Mouse (Mus musculus): Measurements from ENCODE around the gene Wnt3a. TPM values are rescaled to one million over a fixed set of nuclear protein-coding genes. Genes with fewer than 3 reads are reported as not detected.
"Not testable (repeated sequence)": the region's sequence is repeated elsewhere in the genome, so short reads cannot be mapped to it uniquely, and the experiment has no call there.

The Wnt3a gene
- polyA plus RNA-seq, 1 experiment from 2014 or later, result not detected

- no peaks in the 10 kb centered on the region for H3K36me3 ChIP-seq (ENCODE audit: control insufficient read depth, insufficient read depth, low read length)
- H3K4me1 ChIP-seq (ENCODE audit: control insufficient read depth, insufficient read depth, low read length), result peaks cover 21% of the 10 kb centered on the region
- H3K4me3 ChIP-seq (ENCODE audit: low read depth, low read length), result no peak overlapping the region
- no peak overlapping the region for H3K9ac ChIP-seq (ENCODE audit: low read depth, low read length)
- no peak for ATAC-seq (replicated peaks; ENCODE audit: insufficient number of reproducible peaks, low FRiP score, low TSS enrichment)
- 43% methylated on average over 22 of the region's 22 CpGs for WGBS (ENCODE audit: insufficient replicate concordance)
- H3K27ac ChIP-seq (ENCODE audit: low read depth, low read length), result no peak overlapping the region
- no peak overlapping the region for H3K4me2 ChIP-seq
- H3K27me3 ChIP-seq (ENCODE audit: control insufficient read depth, insufficient read depth, low read length), result peaks cover 69% of the 10 kb centered on the region
- no peaks in the 10 kb centered on the region for H3K9me3 ChIP-seq (replicated peaks; ENCODE audit: control insufficient read depth, low read length)
Observed at GRCm38 (mm10) chr11:59305008-59305820, 14.7 kb upstream of the Wnt3a start.

GRCm38 (mm10) chr11:59302700-59303569 lies 12.4 kb upstream of the Wnt3a start:
- 27% methylated on average over 10 of the region's 10 CpGs for WGBS (ENCODE audit: insufficient replicate concordance)
- no peak overlapping the region for H3K4me3 ChIP-seq (ENCODE audit: low read depth, low read length)
- no peak overlapping the region for H3K27ac ChIP-seq (ENCODE audit: low read depth, low read length)
- H3K4me2 ChIP-seq, result no peak overlapping the region
- H3K4me1 ChIP-seq (ENCODE audit: control insufficient read depth, insufficient read depth, low read length), result peaks cover 10% of the 10 kb centered on the region; the same call in 1 of the 2 replicates
- no peaks in the 10 kb centered on the region for H3K36me3 ChIP-seq (ENCODE audit: control insufficient read depth, insufficient read depth, low read length)
- ATAC-seq (replicated peaks; ENCODE audit: insufficient number of reproducible peaks, low FRiP score, low TSS enrichment), result no peak
- H3K9me3 ChIP-seq (replicated peaks; ENCODE audit: control insufficient read depth, low read length), result no peaks in the 10 kb centered on the region
- no peak overlapping the region for H3K9ac ChIP-seq (ENCODE audit: low read depth, low read length)
- peaks cover 70% of the 10 kb centered on the region for H3K27me3 ChIP-seq (ENCODE audit: control insufficient read depth, insufficient read depth, low read length)

GRCm38 (mm10) chr11:59301053-59301452 lies 10.5 kb upstream of the Wnt3a start:
- H3K4me2 ChIP-seq; H3K27ac ChIP-seq (ENCODE audit: low read depth, low read length); H3K9me3 ChIP-seq (replicated peaks; ENCODE audit: control insufficient read depth, low read length); H3K9ac ChIP-seq (ENCODE audit: low read depth, low read length); H3K4me1 ChIP-seq (ENCODE audit: control insufficient read depth, insufficient read depth, low read length); ATAC-seq (replicated peaks; ENCODE audit: insufficient number of reproducible peaks, low FRiP score, low TSS enrichment); H3K36me3 ChIP-seq (ENCODE audit: control insufficient read depth, insufficient read depth, low read length); H3K4me3 ChIP-seq (ENCODE audit: low read depth, low read length): not testable (repeated sequence)
- H3K27me3 ChIP-seq (ENCODE audit: control insufficient read depth, insufficient read depth, low read length), result peaks cover 68% of the 10 kb centered on the region
- WGBS (ENCODE audit: insufficient replicate concordance), result 66% methylated on average over 2 of the region's 2 CpGs

- H3K36me3 ChIP-seq (ENCODE audit: control insufficient read depth, insufficient read depth, low read length), result no peaks in the 10 kb centered on the region
- H3K9me3 ChIP-seq (replicated peaks; ENCODE audit: control insufficient read depth, low read length), result no peaks in the 10 kb centered on the region
- no peak overlapping the region for H3K27ac ChIP-seq (ENCODE audit: low read depth, low read length)
- H3K9ac ChIP-seq (ENCODE audit: low read depth, low read length), result no peak overlapping the region
- WGBS (ENCODE audit: insufficient replicate concordance), result 23% methylated on average over 3 of the region's 3 CpGs
- H3K4me1 ChIP-seq (ENCODE audit: control insufficient read depth, insufficient read depth, low read length), result peaks cover 2% of the 10 kb centered on the region; the same call in 1 of the 2 replicates
- H3K27me3 ChIP-seq (ENCODE audit: control insufficient read depth, insufficient read depth, low read length), result peaks cover 67% of the 10 kb centered on the region
- H3K4me3 ChIP-seq (ENCODE audit: low read depth, low read length), result no peak overlapping the region
- no peak for ATAC-seq (replicated peaks; ENCODE audit: insufficient number of reproducible peaks, low FRiP score, low TSS enrichment)
- no peak overlapping the region for H3K4me2 ChIP-seq
Observed at GRCm38 (mm10) chr11:59300185-59300584, 9.6 kb upstream of the Wnt3a start.

GRCm38 (mm10) chr11:59297941-59298340 lies 7.4 kb upstream of the Wnt3a start:
- Histone ChIP-seq H3K27ac (ENCODE audit: low read depth, low read length) (no peak overlapping the region), H3K4me3 (ENCODE audit: low read depth, low read length) (no peak overlapping the region), H3K4me1 (ENCODE audit: control insufficient read depth, insufficient read depth, low read length) (no peaks in the 10 kb centered on the region), H3K9ac (ENCODE audit: low read depth, low read length) (no peak overlapping the region), H3K9me3 (replicated peaks; ENCODE audit: control insufficient read depth, low read length) (no peaks in the 10 kb centered on the region), H3K27me3 (ENCODE audit: control insufficient read depth, insufficient read depth, low read length) (peaks cover 61% of the 10 kb centered on the region), H3K36me3 (ENCODE audit: control insufficient read depth, insufficient read depth, low read length) (no peaks in the 10 kb centered on the region), H3K4me2 (no peak overlapping the region)
- WGBS (ENCODE audit: insufficient replicate concordance), result 17% methylated on average over 7 of the region's 7 CpGs
- no peak for ATAC-seq (replicated peaks; ENCODE audit: insufficient number of reproducible peaks, low FRiP score, low TSS enrichment)

GRCm38 (mm10) chr11:59293616-59294015 lies 3.1 kb upstream of the Wnt3a start:
- Histone ChIP-seq H3K4me3 (ENCODE audit: low read depth, low read length) (no peak overlapping the region), H3K9ac (ENCODE audit: low read depth, low read length) (no peak overlapping the region), H3K9me3 (replicated peaks; ENCODE audit: control insufficient read depth, low read length) (no peaks in the 10 kb centered on the region), H3K36me3 (ENCODE audit: control insufficient read depth, insufficient read depth, low read length) (no peaks in the 10 kb centered on the region), H3K27me3 (ENCODE audit: control insufficient read depth, insufficient read depth, low read length) (peaks cover 81% of the 10 kb centered on the region), H3K4me1 (ENCODE audit: control insufficient read depth, insufficient read depth, low read length) (no peaks in the 10 kb centered on the region), H3K27ac (ENCODE audit: low read depth, low read length) (no peak overlapping the region), H3K4me2 (no peak overlapping the region)
- WGBS (ENCODE audit: insufficient replicate concordance), result 20% methylated on average over 7 of the region's 7 CpGs
- ATAC-seq (replicated peaks; ENCODE audit: insufficient number of reproducible peaks, low FRiP score, low TSS enrichment), result no peak

GRCm38 (mm10) chr11:59289706-59290105 lies 846 bp downstream of the Wnt3a start:
- peaks cover 90% of the 10 kb centered on the region for H3K27me3 ChIP-seq (ENCODE audit: control insufficient read depth, insufficient read depth, low read length)
- H3K4me1 ChIP-seq (ENCODE audit: control insufficient read depth, insufficient read depth, low read length), result no peaks in the 10 kb centered on the region
- no peaks in the 10 kb centered on the region for H3K36me3 ChIP-seq (ENCODE audit: control insufficient read depth, insufficient read depth, low read length)
- 1% methylated on average over 25 of the region's 25 CpGs for WGBS (ENCODE audit: insufficient replicate concordance)
- no peak overlapping the region for H3K4me3 ChIP-seq (ENCODE audit: low read depth, low read length)
- H3K9me3 ChIP-seq (replicated peaks; ENCODE audit: control insufficient read depth, low read length), result no peaks in the 10 kb centered on the region
- H3K9ac ChIP-seq (ENCODE audit: low read depth, low read length), result no peak overlapping the region
- no peak overlapping the region for H3K27ac ChIP-seq (ENCODE audit: low read depth, low read length)
- H3K4me2 ChIP-seq, result no peak overlapping the region
- ATAC-seq (replicated peaks; ENCODE audit: insufficient number of reproducible peaks, low FRiP score, low TSS enrichment), result no peak

GRCm38 (mm10) chr11:59284146-59284545 lies 6.4 kb downstream of the Wnt3a start:
- no peaks in the 10 kb centered on the region for H3K36me3 ChIP-seq (ENCODE audit: control insufficient read depth, insufficient read depth, low read length)
- no peak overlapping the region for H3K4me3 ChIP-seq (ENCODE audit: low read depth, low read length)
- no peak overlapping the region for H3K9ac ChIP-seq (ENCODE audit: low read depth, low read length)
- H3K4me1 ChIP-seq (ENCODE audit: control insufficient read depth, insufficient read depth, low read length), result no peaks in the 10 kb centered on the region
- H3K27me3 ChIP-seq (ENCODE audit: control insufficient read depth, insufficient read depth, low read length), result peaks cover 78% of the 10 kb centered on the region
- ATAC-seq (replicated peaks; ENCODE audit: insufficient number of reproducible peaks, low FRiP score, low TSS enrichment), result no peak
- H3K9me3 ChIP-seq (replicated peaks; ENCODE audit: control insufficient read depth, low read length), result no peaks in the 10 kb centered on the region
- no peak overlapping the region for H3K27ac ChIP-seq (ENCODE audit: low read depth, low read length)
- 13% methylated on average over 14 of the region's 14 CpGs for WGBS (ENCODE audit: insufficient replicate concordance)
- H3K4me2 ChIP-seq, result no peak overlapping the region

All from heart, embryonic 11.5 days (tissue).